Mouse (Mus musculus): ENCODE measurements around the gene Coro2a. TPM values are rescaled to one million over a fixed set of nuclear protein-coding genes. Genes with fewer than 3 reads are reported as not detected.

Gene Coro2a
- polyA plus RNA-seq, 1 experiment from 2014 or later, result 6.8 TPM

DNA sequence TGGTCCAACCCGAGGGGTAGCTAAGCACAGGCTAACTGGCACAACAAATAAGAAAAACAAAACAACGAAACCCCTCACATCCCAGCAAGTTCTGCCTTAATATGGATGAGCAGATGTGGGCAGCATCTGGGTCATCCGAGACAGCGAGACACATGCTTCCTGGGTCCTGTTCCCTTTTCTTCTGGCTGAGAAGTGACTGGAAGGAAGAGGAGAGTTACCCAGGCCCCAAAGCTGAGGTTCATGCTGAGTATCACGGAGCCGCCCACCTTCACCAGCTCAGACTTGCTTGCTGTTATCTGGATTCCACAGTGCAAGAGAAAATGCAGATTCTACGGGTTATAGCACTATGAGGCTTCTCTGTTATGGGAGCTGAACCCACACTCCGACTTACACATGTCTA lies 18.9 kb upstream of the Coro2a start:
- Histone ChIP-seq H3K9me3 (ENCODE audit: control insufficient read depth, low read length) (no peaks in the 10 kb centered on the region), H3K36me3 (ENCODE audit: control insufficient read depth, insufficient read depth, low read length) (no peaks in the 10 kb centered on the region), H3K4me3 (ENCODE audit: low read length) (no peak overlapping the region), H3K27ac (ENCODE audit: low read depth, low read length) (no peak overlapping the region), H3K4me2 (replicated peaks; ENCODE audit: low read depth, low read length) (no peak overlapping the region), H3K27me3 (ENCODE audit: control insufficient read depth, insufficient read depth, low read length) (peaks cover 3% of the 10 kb centered on the region; the same call in 1 of the 2 replicates), H3K9ac (ENCODE audit: low read depth, low read length) (no peak overlapping the region), H3K4me1 (ENCODE audit: control insufficient read depth, insufficient read depth, low read length) (no peaks in the 10 kb centered on the region)
- no peak for ATAC-seq (ENCODE audit: low FRiP score, low TSS enrichment)
- 81% methylated on average over 8 of the region's 8 CpGs for WGBS

GRCm38 (mm10) chr4:46620330-46620729 lies 18.3 kb upstream of the Coro2a start:
- Histone ChIP-seq H3K9ac (ENCODE audit: low read depth, low read length) (no peak overlapping the region), H3K4me2 (replicated peaks; ENCODE audit: low read depth, low read length) (peak overlapping the region; percentile 3; the same call in 1 of the 2 replicates), H3K27ac (ENCODE audit: low read depth, low read length) (no peak overlapping the region), H3K9me3 (ENCODE audit: control insufficient read depth, low read length) (no peaks in the 10 kb centered on the region), H3K27me3 (ENCODE audit: control insufficient read depth, insufficient read depth, low read length) (peaks cover 3% of the 10 kb centered on the region; the same call in 1 of the 2 replicates), H3K4me3 (ENCODE audit: low read length) (no peak overlapping the region), H3K36me3 (ENCODE audit: control insufficient read depth, insufficient read depth, low read length) (no peaks in the 10 kb centered on the region), H3K4me1 (ENCODE audit: control insufficient read depth, insufficient read depth, low read length) (no peaks in the 10 kb centered on the region)
- 12% methylated on average over 23 of the region's 23 CpGs for WGBS
- ATAC-seq (ENCODE audit: low FRiP score, low TSS enrichment), result peak; percentile 18; the same call in 1 of the 2 replicates

GRCm38 (mm10) chr4:46618196-46618817 lies 16.3 kb upstream of the Coro2a start:
- Histone ChIP-seq H3K36me3 (ENCODE audit: control insufficient read depth, insufficient read depth, low read length) (no peaks in the 10 kb centered on the region), H3K4me3 (ENCODE audit: low read length) (no peak overlapping the region), H3K4me1 (ENCODE audit: control insufficient read depth, insufficient read depth, low read length) (no peaks in the 10 kb centered on the region), H3K4me2 (replicated peaks; ENCODE audit: low read depth, low read length) (no peak overlapping the region), H3K27ac (ENCODE audit: low read depth, low read length) (no peak overlapping the region), H3K27me3 (ENCODE audit: control insufficient read depth, insufficient read depth, low read length) (peaks cover 3% of the 10 kb centered on the region; the same call in 1 of the 2 replicates), H3K9ac (ENCODE audit: low read depth, low read length) (no peak overlapping the region), H3K9me3 (ENCODE audit: control insufficient read depth, low read length) (no peaks in the 10 kb centered on the region)
- ATAC-seq (ENCODE audit: low FRiP score, low TSS enrichment), result no peak
- WGBS, result 64% methylated on average over 11 of the region's 11 CpGs

DNA sequence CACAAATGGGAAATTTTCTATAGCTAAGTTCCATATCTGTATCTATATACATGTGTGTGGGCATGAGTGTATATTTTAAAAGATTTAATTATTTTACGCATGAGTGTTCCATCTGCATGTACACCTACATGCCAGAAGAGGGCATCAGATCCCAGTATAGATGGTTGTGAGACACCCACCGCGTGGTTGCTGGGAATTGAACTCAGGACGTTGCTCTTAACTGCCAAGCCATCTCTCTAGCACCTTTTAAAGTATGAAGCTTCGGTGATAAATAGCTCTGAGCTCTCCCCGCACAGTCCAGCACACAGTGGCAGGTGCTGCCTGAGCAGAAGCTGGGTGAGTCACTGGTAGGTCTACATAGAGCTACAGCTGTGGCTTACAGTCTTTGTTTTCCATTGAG lies 15.4 kb upstream of the Coro2a start:
- Histone ChIP-seq H3K27me3 (ENCODE audit: control insufficient read depth, insufficient read depth, low read length) (peaks cover 3% of the 10 kb centered on the region; the same call in 1 of the 2 replicates), H3K9ac (ENCODE audit: low read depth, low read length) (no peak overlapping the region), H3K4me2 (replicated peaks; ENCODE audit: low read depth, low read length) (no peak overlapping the region), H3K27ac (ENCODE audit: low read depth, low read length) (no peak overlapping the region), H3K9me3 (ENCODE audit: control insufficient read depth, low read length) (no peaks in the 10 kb centered on the region), H3K4me1 (ENCODE audit: control insufficient read depth, insufficient read depth, low read length) (no peaks in the 10 kb centered on the region), H3K36me3 (ENCODE audit: control insufficient read depth, insufficient read depth, low read length) (no peaks in the 10 kb centered on the region), H3K4me3 (ENCODE audit: low read length) (no peak overlapping the region)
- ATAC-seq (ENCODE audit: low FRiP score, low TSS enrichment), result no peak
- WGBS, result 73% methylated on average over 6 of the region's 6 CpGs

DNA sequence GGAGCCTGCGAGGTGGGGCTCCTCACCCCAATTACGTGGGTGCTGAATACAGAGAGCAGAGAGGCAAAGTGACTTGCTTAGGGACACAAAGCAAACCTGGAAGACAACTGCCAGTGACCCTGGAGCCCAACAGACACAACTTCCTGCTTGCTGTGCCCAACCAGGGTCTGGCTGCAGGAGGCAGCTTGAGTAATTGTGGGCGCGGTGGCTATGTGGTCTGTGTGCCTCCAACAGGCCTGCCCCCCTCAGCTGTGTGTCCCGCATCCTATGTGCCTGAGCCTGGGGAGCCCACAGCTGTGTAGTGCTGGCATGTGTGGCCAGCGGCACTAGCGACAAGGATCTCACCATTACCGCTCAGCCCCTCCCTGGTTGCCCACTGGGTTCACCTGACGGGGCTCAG lies 12.6 kb upstream of the Coro2a start:
- H3K4me2 ChIP-seq (replicated peaks; ENCODE audit: low read depth, low read length), result no peak overlapping the region
- no peak overlapping the region for H3K27ac ChIP-seq (ENCODE audit: low read depth, low read length)
- no peak overlapping the region for H3K4me3 ChIP-seq (ENCODE audit: low read length)
- no peaks in the 10 kb centered on the region for H3K4me1 ChIP-seq (ENCODE audit: control insufficient read depth, insufficient read depth, low read length)
- no peak for ATAC-seq (ENCODE audit: low FRiP score, low TSS enrichment)
- no peaks in the 10 kb centered on the region for H3K9me3 ChIP-seq (ENCODE audit: control insufficient read depth, low read length)
- 80% methylated on average over 9 of the region's 9 CpGs for WGBS
- no peaks in the 10 kb centered on the region for H3K36me3 ChIP-seq (ENCODE audit: control insufficient read depth, insufficient read depth, low read length)
- H3K27me3 ChIP-seq (ENCODE audit: control insufficient read depth, insufficient read depth, low read length), result no peaks in the 10 kb centered on the region
- H3K9ac ChIP-seq (ENCODE audit: low read depth, low read length), result no peak overlapping the region

- Histone ChIP-seq H3K36me3 (ENCODE audit: control insufficient read depth, insufficient read depth, low read length) (no peaks in the 10 kb centered on the region), H3K9ac (ENCODE audit: low read depth, low read length) (no peak overlapping the region), H3K27ac (ENCODE audit: low read depth, low read length) (no peak overlapping the region), H3K9me3 (ENCODE audit: control insufficient read depth, low read length) (no peaks in the 10 kb centered on the region), H3K4me3 (ENCODE audit: low read length) (no peak overlapping the region), H3K4me1 (ENCODE audit: control insufficient read depth, insufficient read depth, low read length) (no peaks in the 10 kb centered on the region), H3K27me3 (ENCODE audit: control insufficient read depth, insufficient read depth, low read length) (no peaks in the 10 kb centered on the region), H3K4me2 (replicated peaks; ENCODE audit: low read depth, low read length) (no peak overlapping the region)
- WGBS, result 77% methylated on average over 12 of the region's 12 CpGs
- no peak for ATAC-seq (ENCODE audit: low FRiP score, low TSS enrichment)
These were observed 11.6 kb upstream of the Coro2a start for GRCm38 (mm10) chr4:46613618-46614017.

DNA sequence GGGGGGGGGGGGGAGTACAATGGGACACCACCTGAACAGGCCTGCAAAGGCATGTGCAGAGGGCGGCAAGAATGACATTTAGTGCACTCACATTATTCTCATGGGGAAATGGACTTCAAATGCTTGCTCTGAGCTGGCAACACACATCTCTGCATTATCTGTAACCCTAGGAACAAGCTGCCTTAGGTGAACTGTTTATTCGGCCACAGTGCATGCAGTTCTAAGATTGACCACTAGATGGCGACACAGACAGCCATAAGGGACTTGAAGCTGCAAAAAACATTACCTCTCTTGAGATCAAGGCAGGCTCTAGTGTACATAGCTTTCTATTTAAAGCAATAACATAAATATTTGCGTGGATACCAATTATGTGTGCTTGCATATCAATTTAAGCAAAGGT lies 9.2 kb upstream of the Coro2a start:
- no peak overlapping the region for H3K4me2 ChIP-seq (replicated peaks; ENCODE audit: low read depth, low read length)
- ATAC-seq (ENCODE audit: low FRiP score, low TSS enrichment), result 0 out of 2 replicates have a peak, but pooled peaks have one; percentile 21
- H3K4me3 ChIP-seq (ENCODE audit: low read length), result no peak overlapping the region
- no peaks in the 10 kb centered on the region for H3K9me3 ChIP-seq (ENCODE audit: control insufficient read depth, low read length)
- 0% methylated on average over 4 of the region's 4 CpGs for WGBS
- H3K27me3 ChIP-seq (ENCODE audit: control insufficient read depth, insufficient read depth, low read length), result no peaks in the 10 kb centered on the region
- H3K9ac ChIP-seq (ENCODE audit: low read depth, low read length), result no peak overlapping the region
- no peaks in the 10 kb centered on the region for H3K4me1 ChIP-seq (ENCODE audit: control insufficient read depth, insufficient read depth, low read length)
- no peak overlapping the region for H3K27ac ChIP-seq (ENCODE audit: low read depth, low read length)
- no peaks in the 10 kb centered on the region for H3K36me3 ChIP-seq (ENCODE audit: control insufficient read depth, insufficient read depth, low read length)

DNA sequence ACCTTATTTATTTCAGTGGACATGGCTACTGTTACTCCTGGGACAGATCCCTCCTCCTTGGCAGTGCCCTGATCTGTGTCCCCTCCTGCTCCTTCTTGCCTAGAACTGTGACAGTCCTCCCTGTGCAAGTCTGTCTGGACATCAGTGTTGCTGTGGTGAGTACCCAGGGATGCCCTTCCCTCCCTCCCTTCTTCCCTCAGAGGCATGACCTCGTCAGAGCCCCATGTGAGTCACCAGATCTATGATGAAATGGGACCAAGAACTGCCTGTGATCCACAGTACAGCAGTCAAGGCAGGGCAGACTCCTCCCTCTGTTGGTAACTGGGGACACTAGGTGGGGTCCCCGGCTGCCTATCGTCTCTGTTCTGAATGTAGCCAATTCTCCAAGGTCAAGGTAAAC lies 5.6 kb upstream of the Coro2a start:
- Histone ChIP-seq H3K9ac (ENCODE audit: low read depth, low read length) (no peak overlapping the region), H3K4me1 (ENCODE audit: control insufficient read depth, insufficient read depth, low read length) (no peaks in the 10 kb centered on the region), H3K4me2 (replicated peaks; ENCODE audit: low read depth, low read length) (no peak overlapping the region), H3K4me3 (ENCODE audit: low read length) (no peak overlapping the region), H3K27me3 (ENCODE audit: control insufficient read depth, insufficient read depth, low read length) (no peaks in the 10 kb centered on the region), H3K27ac (ENCODE audit: low read depth, low read length) (no peak overlapping the region), H3K36me3 (ENCODE audit: control insufficient read depth, insufficient read depth, low read length) (no peaks in the 10 kb centered on the region), H3K9me3 (ENCODE audit: control insufficient read depth, low read length) (no peaks in the 10 kb centered on the region)
- no peak for ATAC-seq (ENCODE audit: low FRiP score, low TSS enrichment)
- 87% methylated on average over 3 of the region's 3 CpGs for WGBS

DNA sequence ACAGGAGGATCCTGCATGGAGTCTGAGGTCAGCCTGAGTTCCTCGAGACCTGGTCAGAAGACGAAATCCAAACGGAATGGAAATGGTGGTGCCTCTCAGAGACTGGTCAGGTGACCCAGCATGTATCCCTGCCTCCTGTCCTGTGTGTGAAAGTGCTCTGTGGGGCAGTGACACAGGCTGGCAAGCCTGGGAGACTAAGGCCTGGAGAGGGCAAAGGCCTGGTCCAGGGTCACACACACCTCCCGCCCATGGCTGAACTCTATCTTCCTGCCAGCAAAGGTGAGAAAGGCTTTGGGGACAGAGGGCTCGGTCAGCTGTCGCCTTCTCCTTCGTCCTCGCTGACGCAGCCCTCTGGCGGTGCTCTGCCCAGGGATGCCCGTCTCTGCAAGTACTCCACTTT lies 3.4 kb upstream of the Coro2a start:
- 56% methylated on average over 11 of the region's 11 CpGs for WGBS
- Histone ChIP-seq H3K9me3 (ENCODE audit: control insufficient read depth, low read length) (no peaks in the 10 kb centered on the region), H3K27ac (ENCODE audit: low read depth, low read length) (no peak overlapping the region), H3K4me3 (ENCODE audit: low read length) (no peak overlapping the region), H3K36me3 (ENCODE audit: control insufficient read depth, insufficient read depth, low read length) (no peaks in the 10 kb centered on the region), H3K27me3 (ENCODE audit: control insufficient read depth, insufficient read depth, low read length) (peaks cover 14% of the 10 kb centered on the region), H3K4me2 (replicated peaks; ENCODE audit: low read depth, low read length) (no peak overlapping the region), H3K9ac (ENCODE audit: low read depth, low read length) (no peak overlapping the region), H3K4me1 (ENCODE audit: control insufficient read depth, insufficient read depth, low read length) (no peaks in the 10 kb centered on the region)
- no peak for ATAC-seq (ENCODE audit: low FRiP score, low TSS enrichment)

Measured in kidney, embryonic 14.5 days (tissue).